ENCODE assay signal across 7 mouse cellular contexts in genomic region chr6:124260198-124260931, GRCm38 (mm10). TPM values are rescaled to one million over a fixed set of nuclear protein-coding genes. Genes with fewer than 3 reads are reported as not detected.
DNase-seq lines count a peak whose midpoint lies in the region; ATAC-seq and TF ChIP-seq lines count a peak whose summit lies in the region.

No protein-coding gene starts in this region.

- H3K27me3 ChIP-seq in hindbrain, postnatal 0 days (ENCODE audit: insufficient read depth, low read length): no peaks in the 10 kb centered on the region

- no peaks in the 10 kb centered on the region for H3K36me3 ChIP-seq in hindbrain, postnatal 0 days (ENCODE audit: insufficient read depth, low read length)

- 33% methylated on average over 11 of the region's 14 CpGs for WGBS in hindbrain, postnatal 0 days

- no peak overlapping the region for H3K4me3 ChIP-seq in hindbrain, postnatal 0 days (ENCODE audit: low read length)

- H3K4me1 ChIP-seq in hindbrain, postnatal 0 days (ENCODE audit: insufficient read depth, low read length): no peaks in the 10 kb centered on the region

- TF ChIP-seq CTCF in hindbrain, postnatal 0 days (IDR thresholded peaks at IDR 0.05; ENCODE audit: low read depth): peak; percentile 90

- DNase-seq in T-cell, adult 2 months (ENCODE audit: low spot score): peak; percentile 62
- DNase-seq in cerebellum, adult 11 months: peak; percentile 12
- DNase-seq in hindbrain, postnatal 0 days (ENCODE audit: low spot score): peak; percentile 92
- DNase-seq in left cerebral cortex, adult 18-20 months (ENCODE audit: low spot score in 2 of 2): peak; percentile 71 to 72
- DNase-seq in lung, postnatal 4 days: peak; percentile 43 to 62
- peak; percentile 79 to 87 for DNase-seq in right cerebral cortex, postnatal 10 days (ENCODE audit: low spot score in 2 of 2)

- H3K9ac ChIP-seq in hindbrain, postnatal 0 days (replicated peaks; ENCODE audit: low read length): no peak overlapping the region

- no peak overlapping the region for H3K4me2 ChIP-seq in hindbrain, postnatal 0 days (ENCODE audit: low read depth, low read length)

- peak; percentile 85 for ATAC-seq in frontal cortex, adult (ENCODE audit: low TSS enrichment)
- peak; percentile 89 for ATAC-seq in hindbrain, postnatal 0 days

- no peaks in the 10 kb centered on the region for H3K9me3 ChIP-seq in hindbrain, postnatal 0 days (ENCODE audit: low read length)

- H3K27ac ChIP-seq in hindbrain, postnatal 0 days: no peak overlapping the region

RNA-seq across cellular contexts. Expression of gene Vmn2r27, which starts 28.7 kb away (rescaled TPM):
- not detected in 2 replicates for total RNA-seq in hindbrain, postnatal 0 days (2014; rRNA removed)
- polyA plus RNA-seq in hindbrain, postnatal 0 days (2015; fragmentation: Nextera tagmentation; extraction: Ambion mirVana): not detected in 2 replicates
- total RNA-seq in left cerebral cortex, adult 18-20 months (2021): under 1 TPM; 0.12 to 0.14 TPM

RNA-seq across cellular contexts. Expression of gene Cd163, which starts 44.1 kb away (rescaled TPM):
- 0.54 and 1.5 TPM in 2 replicates for total RNA-seq in hindbrain, postnatal 0 days (2014; rRNA removed)
- 1.7 and 2.1 TPM in 2 replicates for polyA plus RNA-seq in hindbrain, postnatal 0 days (2015; fragmentation: Nextera tagmentation; extraction: Ambion mirVana)
- 1 to 10 TPM; 1.6 to 1.7 TPM for total RNA-seq in left cerebral cortex, adult 18-20 months (2021)

Comparison
In these comparisons a context has a peak if more than half of its experiments do, and no peak if none do; other contexts are left out.
1. DNase-seq: peak in every context shown above with its lines; median percentile 92 in hindbrain, postnatal 0 days; 83 in right cerebral cortex, postnatal 10 days; 72 in left cerebral cortex, adult 18-20 months; 62 in T-cell, adult 2 months; 52 in lung, postnatal 4 days; 12 in cerebellum, adult 11 months.